Mouse (Mus musculus) E14TG2a.4 (cell line): ENCODE measurements around the gene Gm49383.

Source experiments
- H3K27me3 ChIP-seq: 2 replicates; pipeline ENCODE4 v1.6.1; 2014; ENCODE audit warnings: low read length, control low read depth; ENCODE audit not compliant: insufficient read depth
- H3K36me3 ChIP-seq: 2 replicates; pipeline ENCODE4 v1.6.1; 2014; ENCODE audit warnings: low read length, control low read depth; ENCODE audit not compliant: insufficient read depth
- H3K4me1 ChIP-seq: replicated peaks from 2 replicates; pipeline ENCODE4 v1.6.1; 2014; ENCODE audit warnings: low read depth, low read length, control low read depth
- H3K4me3 ChIP-seq: replicated peaks from 2 replicates; pipeline ENCODE4 v1.5.1; 2014; ENCODE audit warnings: mild to moderate bottlenecking, low read length
- H3K9me3 ChIP-seq: 2 replicates; pipeline ENCODE4 v1.6.1; 2014; ENCODE audit warnings: low read length, control low read depth
- CTCF ChIP-seq: conservative IDR thresholded peaks from 2 replicates; pipeline ENCODE4 v1.5.1; 2014; ENCODE audit warnings: low read length
- NANOG ChIP-seq: IDR thresholded peaks from 2 replicates; pipeline ENCODE4 v1.6.1; 2014; ENCODE audit warnings: borderline replicate concordance, low read length, mixed read lengths
- POU5F1 ChIP-seq: IDR thresholded peaks from 2 replicates; pipeline ENCODE4 v1.6.1; 2014; ENCODE audit warnings: low read length, borderline replicate concordance

Gene Gm49383

DNA sequence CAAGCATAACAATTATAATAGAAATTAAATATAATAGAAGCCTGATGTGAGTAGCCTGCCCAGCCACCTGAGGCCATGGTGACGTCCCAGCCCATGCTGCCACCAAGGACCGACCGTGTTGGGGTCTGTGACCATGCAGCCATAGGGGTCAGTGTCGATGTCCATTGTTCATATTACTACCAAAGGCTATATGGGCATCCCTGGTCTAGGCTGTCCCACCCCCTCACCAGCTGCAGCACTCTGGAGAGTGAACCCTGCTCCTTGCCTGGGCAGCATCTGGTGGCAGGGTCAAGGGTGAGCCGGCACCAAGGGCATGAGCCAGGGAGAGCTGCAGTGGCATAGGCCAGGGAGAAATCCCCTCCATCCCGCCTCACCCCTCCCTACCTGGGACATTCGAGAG is 57.1 kb downstream of the Gm49383 start:
- Histone ChIP-seq H3K4me1 (peaks cover 11% of the 10 kb centered on the region), H3K9me3 (no peaks in the 10 kb centered on the region), H3K36me3 (no peaks in the 10 kb centered on the region), H3K4me3 (no peak overlapping the region), H3K27me3 (no peaks in the 10 kb centered on the region)
- TF ChIP-seq NANOG (no peak), CTCF (no peak), POU5F1 (no peak)

DNA sequence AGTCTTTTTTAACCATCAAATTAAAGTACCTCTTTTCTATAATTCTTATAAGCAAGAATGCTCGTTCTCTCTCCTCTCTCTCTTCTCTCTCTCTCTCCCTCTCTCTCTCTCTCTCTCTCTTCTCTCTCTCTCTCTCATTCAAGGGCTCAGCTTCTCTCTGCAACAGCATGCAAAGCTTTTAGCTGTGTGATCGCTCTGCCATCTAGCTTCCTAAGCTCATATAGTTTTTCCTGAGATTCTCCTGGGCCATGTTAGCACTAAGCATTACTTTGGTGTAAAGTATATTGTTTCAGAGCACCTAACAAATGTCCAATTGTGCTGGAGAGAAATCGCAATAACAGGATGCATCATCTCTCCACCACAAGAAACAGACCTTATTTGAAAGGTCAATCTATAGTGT is 57.7 kb downstream of the Gm49383 start:
- Histone ChIP-seq H3K9me3 (no peaks in the 10 kb centered on the region), H3K36me3 (no peaks in the 10 kb centered on the region), H3K4me3 (no peak overlapping the region), H3K4me1 (peaks cover 11% of the 10 kb centered on the region), H3K27me3 (no peaks in the 10 kb centered on the region)
- TF ChIP-seq NANOG: no peak
- TF ChIP-seq CTCF: no peak
- TF ChIP-seq POU5F1: no peak
